Mouse (Mus musculus) cortical plate, adult 2 months (tissue): ENCODE measurements at regions not wholly inside any gene's neighbourhood (a gene's known extent, or its start where the extent isn't known, plus 50 kb on each side); places are given as distances from the start of the nearest gene placed in this dataset.
A peak's percentile ranks its signal among the peaks of the same experiment; 100 is the strongest.

Experiments
- H3K27ac ChIP-seq: fragments of 200-500 bp; 2 replicates; pipeline ENCODE4 v1.5.1; 2012; ENCODE audit warnings: low read length, control low read depth, inconsistent platforms; ENCODE audit not compliant: insufficient read depth
- H3K4me1 ChIP-seq: fragments of 200-500 bp; 2 replicates; pipeline ENCODE4 v1.6.1; 2011; ENCODE audit warnings: low read length; ENCODE audit not compliant: control insufficient read depth, insufficient read depth
- H3K4me3 ChIP-seq: fragments of 200-500 bp; 2 replicates; pipeline ENCODE4 v1.5.1; 2011; ENCODE audit warnings: mild to moderate bottlenecking, low read length, control low read depth; ENCODE audit not compliant: insufficient read depth
- CTCF ChIP-seq: fragments of 200-500 bp; IDR thresholded peaks from 2 replicates; pipeline ENCODE4 v1.5.1; 2011; ENCODE audit warnings: mild to moderate bottlenecking, control low read depth, low read length; ENCODE audit not compliant: insufficient read depth; ENCODE audit errors: extremely low read depth
- POLR2A ChIP-seq: fragments of 200-500 bp; IDR thresholded peaks from 2 replicates; pipeline ENCODE4 v1.6.1; 2011; ENCODE audit warnings: mild to moderate bottlenecking, low read length, control low read depth; ENCODE audit not compliant: insufficient read depth; ENCODE audit errors: extremely low read depth

DNA sequence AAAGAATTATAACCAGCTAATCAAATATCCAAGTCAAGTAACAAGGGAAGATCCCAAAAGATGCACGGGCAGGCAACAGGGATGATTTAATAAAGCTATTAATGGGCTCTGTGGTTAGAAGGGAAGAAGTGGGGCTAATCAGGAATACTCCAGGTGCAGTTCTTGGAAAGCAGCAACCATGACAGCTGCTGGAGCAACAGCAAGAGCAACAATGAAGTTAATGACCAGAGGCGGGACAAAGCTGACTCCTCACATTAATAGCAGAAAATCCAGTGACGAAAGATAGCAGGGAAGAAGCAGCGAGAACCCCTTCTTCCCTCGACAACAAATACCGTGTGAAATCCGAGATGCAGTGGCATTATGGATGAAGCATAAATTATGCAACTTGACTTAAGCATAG, 89.9 kb upstream of the Plppr4 start:
- no peak for TF ChIP-seq CTCF
- TF ChIP-seq POLR2A: no peak
- Histone ChIP-seq H3K4me1 (no peaks in the 10 kb centered on the region), H3K4me3 (no peak overlapping the region), H3K27ac (no peak overlapping the region)

DNA sequence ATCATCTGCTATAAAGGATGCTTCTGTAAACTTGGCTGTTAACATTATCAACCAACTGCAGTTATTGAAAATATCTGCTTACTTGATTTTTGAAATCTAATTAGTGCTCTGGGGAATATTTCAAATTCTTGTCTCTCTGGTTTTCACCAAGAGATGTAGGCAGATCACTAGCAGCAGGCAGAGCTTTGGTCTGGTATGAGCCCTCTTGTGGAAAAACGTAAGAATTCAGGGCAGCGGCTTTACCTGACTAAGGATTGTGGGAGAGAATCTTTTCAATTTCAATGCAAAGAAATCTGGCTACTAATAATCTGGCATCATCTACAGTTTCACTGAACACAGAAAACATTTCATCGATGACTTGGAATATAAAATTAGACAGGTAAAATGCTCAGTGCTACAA, 81.2 kb upstream of the Plppr4 start:
- Histone ChIP-seq H3K4me3 (no peak overlapping the region), H3K4me1 (no peaks in the 10 kb centered on the region), H3K27ac (no peak overlapping the region)
- TF ChIP-seq CTCF: no peak
- TF ChIP-seq POLR2A: no peak

DNA sequence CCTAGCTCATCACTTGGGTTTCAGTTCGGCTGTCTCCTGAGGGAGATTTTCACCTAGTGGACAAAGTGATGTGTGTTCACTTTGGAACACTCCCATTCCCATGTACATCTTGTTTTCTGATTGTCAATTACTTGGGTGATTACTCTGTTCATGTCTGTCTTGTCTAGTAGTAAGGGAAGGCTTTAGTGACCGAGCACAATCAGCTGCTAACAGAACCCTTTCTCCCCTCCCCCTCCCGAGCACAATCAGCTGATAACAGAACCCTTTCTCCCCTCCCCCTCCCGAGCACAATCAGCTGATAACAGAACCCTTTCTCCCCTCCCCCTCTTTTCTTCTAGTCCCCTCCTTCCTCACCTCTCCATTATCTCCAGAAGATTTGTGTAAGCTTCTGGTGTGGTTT, 79.6 kb upstream of the Plppr4 start:
- TF ChIP-seq CTCF: no peak
- no peak for TF ChIP-seq POLR2A
- Histone ChIP-seq H3K4me1 (no peaks in the 10 kb centered on the region), H3K4me3 (no peak overlapping the region), H3K27ac (no peak overlapping the region)

DNA sequence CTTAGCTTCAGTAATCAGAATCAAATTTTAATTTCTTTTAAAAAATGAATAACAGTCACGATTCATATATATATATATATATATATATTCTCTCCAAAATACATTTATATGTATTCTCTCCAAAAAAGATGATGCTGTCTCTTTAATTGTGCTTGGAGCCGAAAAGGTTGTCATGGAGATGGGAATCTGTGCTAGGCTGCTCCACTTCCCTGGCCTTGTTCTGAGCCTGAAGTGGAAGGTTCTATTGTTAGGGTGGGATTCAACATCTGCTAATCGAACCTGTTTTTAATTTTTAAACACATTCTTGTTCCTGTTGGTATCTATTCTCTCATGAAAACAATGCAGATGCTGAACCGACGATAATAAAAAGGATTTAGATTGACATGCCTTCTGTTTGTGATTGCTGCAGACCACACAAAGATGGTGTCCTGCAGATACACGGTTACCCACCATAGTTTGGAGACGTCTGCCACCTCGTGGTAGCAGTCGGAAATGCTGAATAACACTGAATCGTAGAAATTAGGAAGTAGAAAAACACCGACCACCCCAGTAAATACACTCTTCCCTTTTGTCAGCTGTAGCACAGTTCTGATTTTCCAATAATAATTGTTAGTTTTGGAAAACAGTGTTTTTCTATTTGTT, 77.9 kb upstream of the Plppr4 start:
- Histone ChIP-seq H3K4me1 (no peaks in the 10 kb centered on the region), H3K27ac (no peak overlapping the region), H3K4me3 (no peak overlapping the region)
- TF ChIP-seq POLR2A (no peak), CTCF (peak; percentile 92)

DNA sequence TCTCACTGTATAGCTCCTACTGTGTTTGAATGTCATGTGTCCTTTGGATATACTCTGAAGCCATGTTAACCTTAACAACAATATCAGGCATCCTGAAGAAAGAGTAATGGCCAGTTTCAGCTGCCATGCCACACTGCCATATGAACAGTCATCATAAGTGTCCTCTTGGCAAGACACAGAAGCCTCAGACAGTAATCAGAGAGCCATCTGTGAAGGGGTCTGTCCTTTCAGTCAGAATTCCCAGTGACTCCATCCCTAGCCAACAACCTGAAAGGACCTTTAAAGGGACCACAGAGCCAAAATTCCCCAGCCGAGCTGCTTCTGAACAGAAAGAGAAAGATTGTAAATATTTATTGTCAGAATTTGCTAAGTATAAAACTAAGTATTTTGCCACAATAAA, 63.9 kb upstream of the Plppr4 start:
- H3K27ac ChIP-seq: no peak overlapping the region
- no peak for TF ChIP-seq POLR2A
- no peak for TF ChIP-seq CTCF
- no peaks in the 10 kb centered on the region for H3K4me1 ChIP-seq
- H3K4me3 ChIP-seq: no peak overlapping the region

DNA sequence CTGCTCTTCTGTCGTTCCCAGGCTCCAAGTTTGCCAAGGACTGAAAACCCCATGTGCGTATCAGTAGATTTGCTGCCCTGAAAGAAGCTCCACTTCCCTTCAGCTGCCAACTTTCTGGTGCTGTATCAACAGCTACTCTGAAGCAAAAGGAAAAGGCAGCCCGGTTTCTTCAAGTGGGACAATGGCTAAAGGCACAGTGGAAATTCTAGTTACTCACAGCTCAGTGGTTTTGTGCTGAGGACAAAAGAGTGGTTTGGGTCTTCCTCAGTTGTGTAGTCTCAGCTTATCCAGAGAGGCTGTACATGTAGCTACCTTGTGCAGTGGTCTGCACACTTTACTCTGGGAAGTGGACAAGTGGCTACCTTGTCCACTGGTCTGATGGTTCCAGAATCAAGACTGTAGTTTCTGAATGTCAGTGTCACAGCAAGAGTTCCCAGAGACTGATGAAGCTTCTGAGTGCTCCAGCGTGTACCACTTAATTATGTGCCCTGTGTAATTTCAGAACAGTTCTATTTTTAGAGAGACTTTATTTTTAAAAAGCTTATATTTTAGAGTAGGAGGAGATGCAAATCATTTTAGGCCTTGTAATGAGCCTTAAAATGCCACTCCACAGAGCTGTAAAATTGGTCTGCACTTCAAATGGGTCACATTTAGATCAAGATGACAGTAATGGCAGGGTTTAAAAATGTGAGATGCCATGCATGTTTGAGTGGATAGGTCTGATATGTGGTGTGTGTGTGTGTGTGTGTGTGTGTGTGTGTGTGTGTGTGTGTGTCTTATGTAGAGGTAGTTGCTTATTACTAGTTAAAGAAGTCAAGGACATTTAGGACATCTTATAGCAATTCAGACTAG, 52.4 kb upstream of the Plppr4 start:
- Histone ChIP-seq H3K27ac (no peak overlapping the region), H3K4me1 (peaks cover 2% of the 10 kb centered on the region; the same call in 1 of the 2 replicates), H3K4me3 (no peak overlapping the region)
- TF ChIP-seq POLR2A: no peak
- no peak for TF ChIP-seq CTCF
